11 mouse cellular contexts compared by ENCODE assay signal in genomic region chr7:112956961-112957360, GRCm38 (mm10). TPM values are rescaled to one million over a fixed set of nuclear protein-coding genes. Genes with fewer than 3 reads are reported as not detected.
A peak's percentile ranks its signal among the peaks of the same experiment; 100 is the strongest.
DNase-seq lines count a peak whose midpoint lies in the region; ATAC-seq lines count a peak whose summit lies in the region.
"Had no signal": no experiment of that assay in that cellular context is flagged by ENCODE, and none has a peak within 500 bp of the region (broad histone marks: within the 10 kb centered on the region; RNA-seq: fewer than 3 reads in every experiment).

No protein-coding gene starts in this region.

- H3K36me3 ChIP-seq in midbrain, embryonic 13.5 days = no peaks in the 10 kb centered on the region
- H3K36me3 ChIP-seq in midbrain, embryonic 11.5 days (ENCODE audit: control insufficient read depth, insufficient read depth, low read length) = no peaks in the 10 kb centered on the region
- H3K36me3 ChIP-seq in hindbrain, embryonic 16.5 days (ENCODE audit: control insufficient read depth, insufficient read depth, low read length) = no peaks in the 10 kb centered on the region
- H3K36me3 ChIP-seq in stomach, embryonic 15.5 days = no peaks in the 10 kb centered on the region

- no peaks in the 10 kb centered on the region for H3K9me3 ChIP-seq in midbrain, embryonic 13.5 days
- no peaks in the 10 kb centered on the region for H3K9me3 ChIP-seq in midbrain, embryonic 11.5 days (ENCODE audit: control insufficient read depth, low read length)
- H3K9me3 ChIP-seq in hindbrain, embryonic 16.5 days (ENCODE audit: control insufficient read depth, low read length) = no peaks in the 10 kb centered on the region
- H3K9me3 ChIP-seq in stomach, embryonic 15.5 days = no peaks in the 10 kb centered on the region

- WGBS in midbrain, embryonic 13.5 days = 65% methylated on average over 7 of the region's 7 CpGs
- WGBS in midbrain, embryonic 11.5 days = 73% methylated on average over 7 of the region's 7 CpGs
- 73% methylated on average over 7 of the region's 7 CpGs for WGBS in hindbrain, embryonic 16.5 days
- WGBS in stomach, embryonic 15.5 days = 54% methylated on average over 7 of the region's 7 CpGs

- peak; percentile 29 for DNase-seq in heart, adult 8-10 months (ENCODE audit: low spot score)
- DNase-seq in heart, postnatal 25 days (ENCODE audit: low spot score) = no peak
- no peak for DNase-seq in midbrain, embryonic 11.5 days (ENCODE audit: low spot score, missing footprints)
- DNase-seq in thymus, adult 18-20 months = no peak
- DNase-seq in liver = no peak
- DNase-seq: gastrocnemius, postnatal 36 days had no signal

- H3K4me3 ChIP-seq in midbrain, embryonic 13.5 days (replicated peaks) = no peak overlapping the region
- H3K4me3 ChIP-seq in midbrain, embryonic 11.5 days (ENCODE audit: low read depth, low read length) = no peak overlapping the region
- H3K4me3 ChIP-seq in hindbrain, embryonic 16.5 days (ENCODE audit: low read length) = no peak overlapping the region
- H3K4me3 ChIP-seq in stomach, embryonic 15.5 days (replicated peaks) = peak overlapping the region; percentile 61

- intact Hi-C loops in heart, postnatal 25 days (cut with DNase I) = loop anchor here (5.0 kb wide), 2 partner anchors 65 to 105 kb away; no protein-coding TSS in a partner anchor

- peak overlapping the region; percentile 28 for H3K4me2 ChIP-seq in midbrain, embryonic 13.5 days (replicated peaks)
- no peak overlapping the region for H3K4me2 ChIP-seq in midbrain, embryonic 11.5 days
- peak overlapping the region; percentile 28 for H3K4me2 ChIP-seq in hindbrain, embryonic 16.5 days (ENCODE audit: low read length)
- H3K4me2 ChIP-seq in stomach, embryonic 15.5 days = peak overlapping the region; percentile 96

- ATAC-seq in midbrain, embryonic 13.5 days = no peak
- ATAC-seq in midbrain, embryonic 11.5 days (ENCODE audit: low FRiP score) = no peak
- ATAC-seq in hindbrain, embryonic 16.5 days = no peak
- no peak for ATAC-seq in stomach, embryonic 15.5 days (ENCODE audit: insufficient read depth, low FRiP score, low read depth)

- peaks cover 59% of the 10 kb centered on the region for H3K27me3 ChIP-seq in midbrain, embryonic 13.5 days
- peaks cover 43% of the 10 kb centered on the region for H3K27me3 ChIP-seq in midbrain, embryonic 11.5 days (ENCODE audit: control insufficient read depth, insufficient read depth, low read length)
- H3K27me3 ChIP-seq in hindbrain, embryonic 16.5 days (replicated peaks; ENCODE audit: control insufficient read depth, insufficient read depth, low read length) = peaks cover 19% of the 10 kb centered on the region
- H3K27me3 ChIP-seq in stomach, embryonic 15.5 days (replicated peaks) = peaks cover 14% of the 10 kb centered on the region
- H3K27me3 ChIP-seq: CH12.LX had no signal

- H3K4me1 ChIP-seq in midbrain, embryonic 13.5 days (replicated peaks) = peaks cover 22% of the 10 kb centered on the region
- peaks cover 16% of the 10 kb centered on the region for H3K4me1 ChIP-seq in midbrain, embryonic 11.5 days (ENCODE audit: control insufficient read depth, insufficient read depth, low read length)
- peaks cover 17% of the 10 kb centered on the region; the same call in 1 of the 2 replicates for H3K4me1 ChIP-seq in hindbrain, embryonic 16.5 days (ENCODE audit: control insufficient read depth, insufficient read depth, low read depth, low read length)
- H3K4me1 ChIP-seq in stomach, embryonic 15.5 days = peaks cover 23% of the 10 kb centered on the region

- no peak overlapping the region for H3K9ac ChIP-seq in midbrain, embryonic 13.5 days (replicated peaks)
- H3K9ac ChIP-seq in midbrain, embryonic 11.5 days (ENCODE audit: low read length) = no peak overlapping the region
- H3K9ac ChIP-seq in hindbrain, embryonic 16.5 days (ENCODE audit: low read depth, low read length) = no peak overlapping the region
- H3K9ac ChIP-seq in stomach, embryonic 15.5 days = no peak overlapping the region
- H3K9ac ChIP-seq: liver, embryonic 14.5 days had no signal

- no peak overlapping the region for H3K27ac ChIP-seq in midbrain, embryonic 13.5 days
- no peak overlapping the region for H3K27ac ChIP-seq in midbrain, embryonic 11.5 days (ENCODE audit: low read depth, low read length)
- no peak overlapping the region for H3K27ac ChIP-seq in hindbrain, embryonic 16.5 days (ENCODE audit: low read depth, low read length)
- no peak overlapping the region for H3K27ac ChIP-seq in stomach, embryonic 15.5 days
- H3K27ac ChIP-seq: liver, embryonic 14.5 days had no signal

RNA-seq across cellular contexts. Expression of gene Rassf10, which starts 3.2 kb away (rescaled TPM):
- total RNA-seq in heart, adult 8-10 months (2022) = 1 to 10 TPM in 3 of 4 experiments, under 1 TPM in 1; 0.98 to 1.8 (median 1.4) TPM
- 1 to 10 TPM; 1.8 to 2.0 TPM for total RNA-seq in heart, postnatal 25 days (2021)
- polyA plus RNA-seq in midbrain, embryonic 13.5 days (2015; fragmentation: Nextera tagmentation; extraction: Ambion mirVana) = 1.9 and 2.4 TPM in 2 replicates
- 0.28 and 0.30 TPM in 2 replicates for polyA plus RNA-seq in midbrain, embryonic 11.5 days (2014; fragmentation: Nextera tagmentation; extraction: Ambion mirVana)
- polyA plus RNA-seq in hindbrain, embryonic 16.5 days (2015; fragmentation: Nextera tagmentation; extraction: Ambion mirVana) = 3.7 and 3.9 TPM in 2 replicates
- 9.7 and 11.1 TPM in 2 replicates for polyA plus RNA-seq in stomach, embryonic 15.5 days (2015; fragmentation: Nextera tagmentation; extraction: Ambion mirVana)
- total RNA-seq: CH12.LX had no signal
